Mouse (Mus musculus) yolk sac, embryonic 10.5 days (tissue): ENCODE results near the gene Selenon.

Experiments used
- DNase-seq: peaks from one replicate; pipeline ENCODE4 v3.0.0-alpha.2; 2017; ENCODE audit warnings: low spot score

Selenon gene

GRCm38 (mm10) chr4:134578407-134578806, 26.4 kb upstream of the Selenon start:
- no peak for DNase-seq

- DNase-seq, result no peak
Measured at GRCm38 (mm10) chr4:134577281-134577680, 25.3 kb upstream of the Selenon start.

DNA sequence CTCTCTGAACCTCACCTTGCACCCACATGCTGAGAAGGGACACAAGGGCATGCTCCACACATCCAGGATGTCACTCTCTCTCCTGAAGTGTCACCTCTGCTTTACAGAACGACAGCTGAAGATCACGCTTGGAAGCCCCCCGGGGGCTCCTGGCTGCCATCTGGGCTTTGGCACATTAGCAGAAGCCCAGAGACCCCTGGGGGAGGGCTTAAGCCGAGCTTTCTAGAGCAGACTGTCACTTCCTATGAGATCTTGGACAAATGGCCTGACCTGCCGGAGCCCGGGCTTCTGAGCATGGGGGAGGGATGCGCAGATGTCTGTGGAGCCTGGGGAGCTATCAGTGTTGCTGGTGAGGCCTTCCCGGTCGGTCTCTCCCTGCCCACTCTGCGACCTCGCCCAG, 23.5 kb upstream of the Selenon start:
- DNase-seq, result no peak

GRCm38 (mm10) chr4:134572449-134573300, 20.7 kb upstream of the Selenon start:
- no peak for DNase-seq

DNA sequence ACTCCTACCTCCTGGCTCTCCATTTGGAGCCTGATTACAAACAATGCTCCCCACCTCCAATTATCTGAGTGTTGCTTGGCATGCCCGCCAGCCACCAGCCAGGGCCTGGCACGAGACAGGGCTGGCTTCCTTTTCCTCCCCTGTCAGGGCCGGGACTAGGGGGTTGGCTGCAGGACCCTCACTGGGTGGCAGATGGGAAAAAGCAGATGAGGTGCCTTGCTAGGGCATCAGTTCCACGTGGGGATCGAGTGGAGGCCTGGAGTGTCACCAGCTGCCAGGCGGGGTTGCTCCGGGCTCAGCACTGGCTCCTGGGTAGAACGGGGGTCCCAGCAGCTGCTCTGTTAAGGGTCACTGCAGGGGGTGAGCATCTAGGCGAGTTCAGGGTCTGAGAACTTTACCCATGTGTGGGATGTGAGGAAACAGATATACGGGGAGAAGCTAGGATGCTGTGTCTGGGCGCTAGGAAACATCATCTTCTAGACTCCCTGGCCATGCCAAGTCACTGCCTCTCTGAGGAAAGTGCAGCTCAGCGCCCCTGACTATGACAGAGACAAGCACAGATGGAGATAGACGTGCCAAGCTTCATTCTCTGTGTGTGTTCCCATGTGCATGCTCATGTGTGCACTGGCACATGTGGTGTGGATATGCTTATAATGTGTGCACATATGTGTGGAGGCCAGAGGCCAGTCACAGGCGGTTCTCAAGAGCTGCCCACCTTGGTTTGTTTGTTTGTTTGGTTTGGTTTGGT, 18.9 kb upstream of the Selenon start:
- DNase-seq, result no peak

- DNase-seq, result no peak
Measured at GRCm38 (mm10) chr4:134569831-134570230, 17.9 kb upstream of the Selenon start.

DNA sequence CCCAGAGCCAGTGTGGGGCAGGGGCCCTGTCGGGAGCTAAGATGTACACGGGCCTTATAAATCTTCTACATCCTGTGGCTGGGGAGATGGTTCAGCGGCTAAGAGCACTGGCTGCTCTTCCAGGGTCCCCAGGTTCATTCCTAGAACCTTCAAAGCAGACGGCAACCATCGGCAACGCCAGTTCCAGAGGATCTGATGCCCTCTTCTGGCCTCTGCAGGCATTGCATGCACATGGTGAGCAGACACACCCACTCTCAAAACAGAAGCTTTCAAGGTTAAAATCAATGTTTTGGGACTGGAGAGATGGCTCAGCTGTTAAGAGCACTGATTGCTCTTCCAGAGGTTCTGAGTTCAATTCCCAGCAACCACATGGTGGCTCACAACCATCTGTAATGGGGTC, 17.2 kb upstream of the Selenon start:
- DNase-seq, result no peak

- DNase-seq, result no peak
Measured at GRCm38 (mm10) chr4:134567377-134568226, 15.6 kb upstream of the Selenon start.

DNA sequence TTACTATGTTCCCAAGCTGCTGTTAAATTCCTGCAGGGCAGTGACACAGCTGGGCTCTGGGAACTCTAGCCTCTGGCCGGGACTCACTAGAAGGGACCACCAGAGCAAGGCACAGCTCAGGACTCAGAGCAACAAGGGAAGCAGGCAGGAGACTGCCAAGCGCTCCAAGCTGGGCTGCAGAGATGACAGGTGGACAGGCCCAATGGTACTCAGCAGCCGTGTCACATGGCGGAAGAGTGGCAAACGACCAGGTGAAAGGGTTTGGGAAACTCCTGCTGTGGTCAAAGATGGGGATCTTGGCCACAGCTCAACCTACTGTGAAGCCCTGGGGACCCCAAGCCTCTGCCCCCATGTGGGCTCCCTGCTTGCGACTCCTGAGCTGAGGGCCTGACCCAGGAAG, 12.1 kb upstream of the Selenon start:
- DNase-seq, result no peak

- no peak for DNase-seq
Measured at GRCm38 (mm10) chr4:134563624-134564023, 11.7 kb upstream of the Selenon start.

- DNase-seq, result no peak
Measured at GRCm38 (mm10) chr4:134562014-134562413, 10.0 kb upstream of the Selenon start.

DNA sequence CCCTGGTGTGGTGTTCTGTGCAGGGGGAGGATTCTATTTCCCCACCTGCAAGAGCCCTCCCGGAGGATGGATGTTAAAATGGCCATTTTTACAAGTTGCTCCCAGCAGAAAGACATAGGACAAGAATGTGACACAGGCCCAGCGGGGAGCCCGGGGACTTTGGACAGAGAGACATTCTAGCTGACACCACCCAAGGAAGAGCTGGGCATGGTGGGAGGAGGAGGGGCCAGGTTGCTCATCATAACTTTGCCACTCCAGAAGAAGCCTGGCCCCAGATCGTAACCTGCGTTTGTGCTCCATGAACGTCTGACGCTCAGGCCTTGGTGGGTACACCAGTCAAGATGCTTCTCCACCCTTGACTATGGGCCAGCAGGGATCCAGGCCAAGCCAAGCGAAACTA, 8.7 kb upstream of the Selenon start:
- DNase-seq, result no peak

GRCm38 (mm10) chr4:134559154-134559553, 7.2 kb upstream of the Selenon start:
- no peak for DNase-seq

DNA sequence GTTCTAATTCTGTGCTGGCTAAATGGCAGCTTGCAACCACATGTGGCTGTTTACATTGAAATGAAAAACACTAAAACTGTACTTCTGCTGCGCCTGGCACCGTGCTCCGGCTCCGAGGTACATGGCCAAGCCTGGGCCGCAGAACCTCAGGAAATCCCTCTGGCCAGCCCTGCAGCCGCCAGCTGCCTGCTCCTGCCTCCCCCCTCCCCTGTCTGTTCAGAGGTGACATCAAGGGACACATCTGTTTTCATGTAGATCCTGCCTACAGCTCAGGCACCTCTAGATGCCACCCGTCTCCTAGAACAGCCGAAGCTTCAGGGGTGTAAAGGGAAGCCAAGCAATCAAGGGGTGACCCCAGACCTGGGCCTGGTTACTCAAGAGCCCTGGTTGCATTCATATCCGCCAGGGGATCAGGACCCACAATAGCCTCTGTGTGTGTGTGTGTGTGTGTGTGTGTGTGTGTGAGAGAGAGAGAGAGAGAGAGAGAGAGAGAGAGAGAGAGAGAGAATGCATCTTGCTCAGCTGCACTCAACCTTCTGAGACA, 6.7 kb upstream of the Selenon start:
- DNase-seq, result no peak

- DNase-seq, result peak; percentile 25
Measured at GRCm38 (mm10) chr4:134557626-134558249, 5.8 kb upstream of the Selenon start.

DNA sequence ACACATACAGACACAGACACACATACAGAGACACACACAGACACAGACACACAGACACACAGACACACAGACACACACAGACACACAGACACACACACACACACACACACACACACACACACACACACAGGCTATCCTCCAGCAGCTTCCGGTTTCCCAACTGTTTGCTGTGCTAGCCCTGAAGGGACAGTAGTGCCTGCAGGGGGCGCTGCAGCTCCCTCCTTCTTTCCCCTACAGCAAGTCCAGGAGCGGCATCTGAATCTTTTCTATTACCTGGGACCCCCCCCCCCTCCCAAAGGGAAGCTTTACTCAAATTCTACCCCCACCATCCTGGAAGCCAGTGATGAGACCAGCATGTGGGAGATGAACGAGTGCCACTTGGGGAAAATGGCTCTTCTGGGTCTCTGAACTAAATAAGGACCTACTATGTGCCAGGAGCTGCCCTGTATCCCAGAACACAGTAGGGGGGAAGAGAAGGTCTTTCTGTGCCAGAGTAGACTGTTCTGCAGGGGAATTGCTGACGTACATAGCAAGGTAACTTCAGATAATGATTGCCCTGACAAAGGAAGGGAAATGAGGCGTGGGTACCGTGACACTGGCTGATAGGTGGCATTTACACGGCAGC, 4.1 kb upstream of the Selenon start:
- no peak for DNase-seq

DNA sequence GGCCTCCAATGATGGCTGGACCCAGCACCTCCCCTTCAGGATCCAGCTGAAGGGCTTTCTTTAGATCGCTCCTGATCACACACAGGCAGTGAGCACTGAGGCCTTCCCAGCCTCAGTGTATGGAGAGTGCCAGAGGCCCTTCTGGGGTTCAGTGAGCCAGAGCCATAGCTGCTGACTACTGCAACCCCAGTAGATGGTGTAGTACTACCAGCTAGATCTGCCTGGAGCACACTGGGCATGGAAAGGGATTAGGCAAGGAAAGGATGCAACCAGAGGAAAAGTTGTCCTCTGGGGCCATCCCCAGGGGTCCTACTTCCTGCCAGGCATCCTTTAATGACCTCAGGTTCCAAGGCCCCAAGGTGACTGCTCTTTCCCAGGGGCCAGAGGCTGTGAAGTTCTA, 1.7 kb upstream of the Selenon start:
- no peak for DNase-seq

GRCm38 (mm10) chr4:134549899-134550298, 2.1 kb downstream of the Selenon start:
- no peak for DNase-seq

DNA sequence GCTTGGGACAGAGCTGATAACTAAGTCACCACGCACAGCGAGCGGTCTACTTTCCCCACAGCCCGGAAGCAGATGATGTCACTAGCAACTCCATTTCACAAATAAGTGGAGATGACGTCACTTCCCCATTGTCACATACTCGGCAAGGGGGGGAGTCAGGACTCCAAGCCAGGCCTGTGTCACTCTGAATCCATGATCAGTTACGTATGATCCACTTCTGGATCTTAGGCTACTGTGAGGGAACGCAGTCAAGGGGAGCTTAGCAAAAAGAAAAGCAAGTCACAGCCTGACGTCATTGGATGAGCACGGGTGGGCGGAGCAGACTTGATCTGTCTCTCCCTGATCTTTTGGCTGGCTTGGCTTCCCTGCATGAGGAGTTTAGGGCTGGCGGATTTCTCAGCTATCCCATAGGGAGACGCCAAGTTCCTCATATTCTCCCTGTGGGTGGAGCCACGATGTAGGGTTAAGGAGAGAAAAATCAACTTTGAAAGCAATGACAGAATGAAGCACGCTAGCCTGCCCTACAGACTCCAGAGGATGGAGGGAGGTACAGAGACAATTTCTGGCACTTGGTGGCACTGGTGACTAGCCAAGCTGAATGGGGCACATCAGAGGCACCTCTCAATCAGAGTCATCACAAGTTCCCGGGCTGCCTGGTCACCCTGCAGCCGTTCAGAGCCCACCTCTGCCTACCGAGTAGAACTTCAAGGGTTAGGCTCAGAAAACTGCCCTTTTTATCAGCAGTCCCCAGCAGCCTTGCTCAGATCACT, 3.6 kb downstream of the Selenon start:
- no peak for DNase-seq
